Mouse (Mus musculus) erythroid progenitor cell, adult 5-6 weeks (primary cell): ENCODE measurements around the gene Syne4. TPM values are rescaled to one million over a fixed set of nuclear protein-coding genes. Genes with fewer than 3 reads are reported as not detected.

Experiments
- ATAC-seq: replicated peaks from 2 replicates; pipeline ENCODE4 v1.8.0; 2016; ENCODE audit warnings: moderate number of reproducible peaks, mild to moderate bottlenecking, moderate TSS enrichment, inconsistent platforms; ENCODE audit not compliant: poor library complexity, low FRiP score, severe bottlenecking
- total RNA-seq, 2 experiments: library from RNA; stranded (forward) in 1 of 2; stranded (reverse) in 1 of 2; fragments of 150-400 nt in 1 of 2; fragments of 186-747, 209-891 nt in 1 of 2; gene quantifications; 2 replicates each; pipeline versions ENCODE4 v1.2.3 to v1.2.4; 2015 to 2017; ENCODE audit warnings: low replicate concordance in 2 of 2

Gene Syne4
- total RNA-seq (2015; ENCODE audit: low replicate concordance): not detected in 2 replicates
- not detected in 2 replicates for total RNA-seq (2017; ENCODE audit: low replicate concordance)

DNA sequence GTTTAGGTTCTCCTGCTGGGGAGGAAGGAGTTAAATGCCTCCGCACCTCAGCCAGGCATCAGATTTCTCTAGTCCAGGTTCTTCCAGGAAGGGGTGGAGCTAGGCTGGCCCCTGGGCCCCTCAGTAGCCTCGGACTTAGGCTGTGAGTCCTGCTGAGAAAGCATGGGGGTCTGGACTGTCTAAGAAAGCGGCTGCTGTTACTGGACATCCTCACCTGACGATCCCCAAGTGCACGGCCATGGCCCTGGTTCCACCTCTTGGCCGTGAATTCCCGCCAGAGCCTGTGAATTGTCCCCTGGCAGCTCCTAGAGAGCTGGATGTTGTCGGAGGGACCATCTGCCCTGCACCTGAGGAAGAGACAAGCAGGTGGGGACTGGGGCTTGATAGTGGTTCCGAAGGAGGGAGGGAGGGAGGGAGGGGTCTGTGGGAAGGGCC, at the start of gene Syne4:
Gene Syne4, plus strand, starts transcription at position 87 of the 435 bp plus-strand sequence.
- no peak for ATAC-seq

GRCm38 (mm10) chr7:30265041-30265440, 49.6 kb upstream of the Syne4 start:
- ATAC-seq: no peak

GRCm38 (mm10) chr7:30265531-30265930, 49.1 kb upstream of the Syne4 start:
- no peak for ATAC-seq

- no peak for ATAC-seq
These were observed 48.7 kb upstream of the Syne4 start for GRCm38 (mm10) chr7:30265935-30266334.

DNA sequence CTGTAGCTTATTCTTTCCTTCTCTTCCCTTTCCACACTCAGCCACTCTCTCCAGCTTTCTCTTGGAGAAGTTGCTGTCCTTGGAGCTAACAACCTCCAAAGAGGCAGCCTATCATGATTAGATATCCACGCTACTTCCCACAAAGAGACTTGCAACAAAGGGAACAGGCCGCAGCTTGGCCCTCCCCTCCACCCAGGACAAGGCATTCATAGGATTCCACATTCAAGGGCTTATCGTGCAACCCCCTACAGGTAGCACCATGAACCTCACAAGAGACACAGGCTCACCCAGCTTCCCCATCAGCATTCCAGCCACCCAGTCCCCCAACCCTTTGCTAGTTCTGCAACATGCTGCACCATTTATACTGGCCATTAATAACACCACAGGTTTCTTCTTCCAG, 47.8 kb upstream of the Syne4 start:
- ATAC-seq: no peak

GRCm38 (mm10) chr7:30269641-30270040, 45.0 kb upstream of the Syne4 start:
- no peak for ATAC-seq

- ATAC-seq: no peak
These were observed 40.2 kb upstream of the Syne4 start for GRCm38 (mm10) chr7:30274383-30274782.

DNA sequence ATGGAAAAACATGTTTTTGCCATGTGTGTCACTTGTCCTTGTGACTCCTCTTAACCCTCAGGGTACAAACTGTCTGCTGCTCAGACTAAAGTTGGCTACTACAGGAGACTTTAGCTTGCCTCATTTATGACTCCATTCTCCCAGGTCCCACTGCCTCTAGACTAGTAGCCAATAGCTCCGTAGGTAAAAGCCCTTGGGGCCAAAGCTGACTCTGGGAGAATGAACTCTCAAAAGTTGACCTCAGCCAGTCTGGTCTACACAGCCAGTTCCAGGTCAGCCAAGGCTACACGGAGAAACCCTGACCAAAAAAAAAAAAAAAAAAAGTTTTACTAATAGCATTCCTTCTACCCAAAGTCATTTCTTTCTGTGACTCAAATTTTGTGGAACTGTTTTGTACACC, 35.7 kb upstream of the Syne4 start:
- no peak for ATAC-seq

DNA sequence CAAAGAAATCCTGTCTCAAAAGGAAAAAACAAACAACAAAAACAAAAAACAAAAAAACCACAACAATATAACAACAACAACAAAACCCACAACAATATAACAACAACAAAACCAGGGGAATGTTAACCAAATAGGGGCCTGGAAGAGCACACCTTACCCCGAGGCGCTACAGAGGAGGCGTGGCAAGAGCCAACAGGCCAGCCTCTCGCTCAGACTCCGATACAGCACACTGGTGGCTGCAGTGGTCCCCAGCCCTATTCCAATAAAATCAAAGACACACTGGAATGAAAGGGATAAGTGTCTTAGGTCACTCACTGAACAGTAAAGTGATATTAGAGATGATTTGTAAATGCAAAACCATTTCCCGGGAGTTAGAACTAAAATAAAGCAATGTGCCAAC, 35.1 kb upstream of the Syne4 start:
- peak; percentile 70 for ATAC-seq

DNA sequence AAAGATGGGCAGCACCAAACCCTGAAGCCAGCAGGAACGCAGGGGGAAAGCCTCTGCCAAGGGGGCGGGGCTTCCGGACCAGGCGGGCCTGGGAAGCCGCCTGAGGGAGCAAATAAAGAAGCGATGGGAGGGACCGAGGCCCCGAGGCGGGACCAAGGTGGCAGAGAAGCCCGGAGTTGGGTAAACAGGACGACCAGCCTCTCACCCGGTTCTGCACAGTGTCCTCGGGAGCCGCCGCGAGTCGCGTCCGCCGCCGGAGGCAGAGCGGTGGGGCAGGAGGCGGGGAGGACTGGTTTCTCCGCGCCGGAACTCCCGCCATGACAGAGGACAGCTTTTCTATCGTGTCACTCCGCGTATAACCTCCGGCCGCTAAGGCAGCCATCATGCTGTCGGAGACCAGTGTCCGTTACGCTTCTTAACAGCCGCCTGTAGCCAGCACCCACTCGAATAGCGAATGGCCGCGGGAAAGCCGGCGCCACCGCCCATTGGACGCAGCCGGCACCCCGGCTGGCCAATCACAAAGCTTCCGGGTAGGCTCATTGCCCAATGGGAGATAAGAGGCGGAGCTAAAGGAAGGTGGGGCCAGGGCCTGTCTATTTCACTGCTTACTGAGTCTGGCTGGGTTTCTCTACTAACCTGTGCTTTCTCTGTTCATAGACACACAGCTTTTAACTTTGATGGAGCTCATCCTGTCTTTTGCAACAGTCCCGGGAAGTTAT, 34.5 kb upstream of the Syne4 start, which contains the start of the genes Thap8 and Wdr62:
Gene Thap8, plus strand, starts transcription at position 144 of the 719 bp plus-strand sequence.
Gene Wdr62, minus strand, starts transcription at position 469 of the 719 bp plus-strand sequence.
- peak; percentile 92 for ATAC-seq

DNA sequence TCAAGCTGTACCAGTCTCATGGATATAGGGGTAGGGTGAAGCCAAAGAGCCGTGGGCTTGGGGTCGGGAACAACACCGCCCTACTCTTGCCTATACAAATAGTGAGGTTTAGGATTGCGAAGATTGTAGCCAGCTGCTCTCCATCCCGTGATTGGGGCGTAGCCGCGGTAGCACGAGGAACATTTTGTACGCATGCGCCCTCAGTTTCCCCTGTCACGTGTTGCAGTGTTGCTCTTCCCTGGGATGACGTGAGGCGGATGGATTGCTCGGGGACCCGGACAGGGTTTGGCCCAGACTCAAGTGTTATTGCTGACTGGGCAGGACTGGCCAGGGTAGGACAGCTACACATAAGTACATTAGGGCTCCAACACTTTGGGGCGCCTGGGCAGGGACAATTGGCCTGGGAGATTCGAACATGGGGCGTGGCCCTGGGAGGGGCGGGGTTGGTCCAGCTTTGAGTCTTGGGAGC, 33.9 kb upstream of the Syne4 start:
- ATAC-seq: peak; percentile 62

GRCm38 (mm10) chr7:30281522-30281921, 33.1 kb upstream of the Syne4 start:
- no peak for ATAC-seq

- ATAC-seq: no peak
These were observed 31.9 kb upstream of the Syne4 start for GRCm38 (mm10) chr7:30282740-30283139.

DNA sequence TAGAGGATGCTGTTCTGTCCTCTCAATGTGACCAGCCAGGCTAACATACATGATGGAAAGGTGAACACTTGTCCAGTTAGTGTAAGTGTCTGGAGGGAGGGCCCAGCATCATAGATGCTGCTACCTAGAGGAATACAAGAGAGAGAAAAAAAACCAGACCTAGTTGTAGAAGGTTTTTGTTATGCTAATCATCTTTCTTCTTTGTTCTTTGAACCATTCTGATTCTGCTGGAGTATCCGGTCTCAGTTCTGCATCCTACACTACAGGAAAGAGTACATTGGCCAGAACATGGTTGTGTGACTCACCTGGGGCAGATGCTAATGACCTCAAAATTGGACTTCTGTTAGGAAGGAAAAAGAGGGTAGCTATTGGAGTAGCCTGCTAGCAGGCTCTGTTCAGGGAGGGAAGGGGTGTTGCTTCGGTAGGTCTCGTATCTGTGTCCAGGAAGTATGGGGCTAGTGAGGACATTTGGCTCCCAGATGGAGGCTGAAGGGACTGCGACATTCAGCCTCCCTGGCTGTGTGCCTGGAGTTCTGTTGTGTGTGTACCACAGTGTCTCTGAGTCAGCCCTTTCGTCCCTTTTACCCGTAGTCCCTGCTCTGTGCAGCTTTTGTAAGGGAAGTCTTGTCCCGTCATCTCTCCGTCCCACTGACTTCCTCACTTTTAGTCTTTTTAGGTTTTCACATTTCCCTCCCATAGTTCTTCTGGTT, 27.8 kb upstream of the Syne4 start:
- no peak for ATAC-seq

GRCm38 (mm10) chr7:30288046-30288445, 26.6 kb upstream of the Syne4 start:
- no peak for ATAC-seq

GRCm38 (mm10) chr7:30289071-30289713, 25.4 kb upstream of the Syne4 start:
- ATAC-seq: no peak

DNA sequence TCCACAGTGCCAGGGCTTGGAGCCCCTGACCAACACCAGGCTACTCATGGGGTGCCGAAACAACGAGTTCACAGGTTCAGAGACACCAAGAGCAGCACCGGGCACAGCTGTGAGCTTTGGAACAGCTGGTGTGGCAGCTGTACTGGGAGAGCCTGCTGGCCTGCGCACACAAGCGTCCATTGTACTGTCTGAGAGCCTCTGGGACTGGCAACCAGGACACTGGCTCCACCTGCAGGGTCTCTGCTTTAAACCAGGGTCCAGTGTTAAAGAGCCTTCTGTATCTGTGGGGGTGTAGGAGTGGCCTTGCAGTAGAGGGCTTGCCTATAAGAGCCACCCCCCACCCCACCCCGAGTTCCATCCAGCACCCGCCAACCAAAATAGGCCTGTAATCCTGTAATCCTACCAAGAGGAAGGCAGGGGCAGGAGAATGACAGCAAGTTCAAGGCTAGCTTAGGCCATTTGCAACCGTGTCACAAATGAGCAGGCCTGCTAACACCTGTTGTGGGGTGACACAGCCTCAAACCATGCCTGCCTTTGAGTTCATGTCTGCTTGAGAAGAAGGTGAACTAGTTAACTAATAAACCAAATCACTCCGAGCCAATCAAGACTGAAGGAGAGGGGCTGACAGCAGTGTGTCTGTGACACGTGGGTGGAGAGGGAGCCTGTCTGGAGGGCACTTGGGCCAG, 24.8 kb upstream of the Syne4 start:
- no peak for ATAC-seq

GRCm38 (mm10) chr7:30291215-30292131, 23.1 kb upstream of the Syne4 start, which contains the start of gene Clip3:
TSS of gene Clip3 (plus strand) at chr7:30291728.
- no peak for ATAC-seq

DNA sequence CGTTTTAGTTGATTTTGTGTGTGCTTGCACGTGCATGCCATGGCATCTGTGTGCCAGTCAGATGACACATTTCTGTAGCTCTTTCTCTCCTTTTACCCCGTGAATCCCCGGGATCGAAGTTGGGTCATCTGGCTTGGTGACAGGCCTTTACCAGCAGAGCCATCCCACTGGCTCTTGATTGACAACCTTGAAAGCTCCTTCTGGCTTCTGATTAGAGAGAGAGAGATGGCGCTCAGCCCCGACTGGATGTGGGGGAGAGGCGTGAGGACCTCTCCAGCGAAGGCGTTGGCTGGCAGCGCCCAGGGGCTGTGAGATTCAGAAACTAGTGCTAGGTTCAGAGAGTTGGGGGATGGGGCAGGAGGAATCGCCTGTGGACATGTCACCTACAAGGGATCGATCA, 20.8 kb upstream of the Syne4 start:
- no peak for ATAC-seq
